Mouse (Mus musculus): Measurements from ENCODE around the gene Gstm3. TPM values are rescaled to one million over a fixed set of nuclear protein-coding genes. Genes with fewer than 3 reads are reported as not detected.
"Not testable (repeated sequence)": the region's sequence is repeated elsewhere in the genome, so short reads cannot be mapped to it uniquely, and the experiment has no call there.

The Gstm3 gene
- total RNA-seq, 2 experiments from 2014 or later = not detected

DNA sequence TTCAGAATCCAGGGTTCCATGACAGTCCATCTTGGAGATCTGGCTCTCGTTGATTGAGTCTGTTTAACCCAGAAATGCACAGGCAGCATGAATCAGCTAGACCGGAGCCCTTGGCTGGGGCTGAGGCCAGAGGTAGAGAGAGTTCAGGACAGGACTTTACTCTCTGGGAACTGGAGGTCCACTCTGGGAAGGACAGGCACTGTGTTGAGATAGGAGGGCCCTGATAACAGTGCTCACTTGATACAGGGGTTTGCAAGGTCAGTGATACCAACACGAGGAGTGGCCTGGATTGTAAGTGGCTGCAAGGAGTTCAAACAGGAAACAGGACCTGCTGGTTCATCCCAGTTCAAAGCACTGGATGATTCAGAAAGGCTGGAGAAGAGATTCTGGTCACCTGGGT is 8.6 kb upstream of the Gstm3 start:
- ATAC-seq (ENCODE audit: poor library complexity, severe bottlenecking) = no peak

DNA sequence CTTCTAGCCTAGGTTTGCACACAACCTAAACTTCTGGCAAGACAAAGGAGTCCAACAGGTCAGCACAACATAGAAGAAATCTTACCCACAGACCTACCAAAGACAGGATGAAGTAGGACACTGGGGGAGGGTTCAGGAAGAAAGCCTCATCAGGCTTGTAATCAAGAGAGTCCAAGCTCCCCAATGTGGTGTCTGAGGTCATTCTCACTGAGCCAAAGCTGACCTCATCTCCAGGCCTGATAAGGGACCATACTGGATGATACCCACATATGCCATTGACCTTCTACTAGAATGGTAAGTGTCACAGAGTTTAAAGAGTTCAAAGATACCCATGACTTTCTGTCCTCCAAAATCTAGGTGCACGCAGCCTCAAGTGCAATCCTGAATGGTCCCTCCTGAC is 5.2 kb upstream of the Gstm3 start:
- ATAC-seq (ENCODE audit: poor library complexity, severe bottlenecking) = no peak

DNA sequence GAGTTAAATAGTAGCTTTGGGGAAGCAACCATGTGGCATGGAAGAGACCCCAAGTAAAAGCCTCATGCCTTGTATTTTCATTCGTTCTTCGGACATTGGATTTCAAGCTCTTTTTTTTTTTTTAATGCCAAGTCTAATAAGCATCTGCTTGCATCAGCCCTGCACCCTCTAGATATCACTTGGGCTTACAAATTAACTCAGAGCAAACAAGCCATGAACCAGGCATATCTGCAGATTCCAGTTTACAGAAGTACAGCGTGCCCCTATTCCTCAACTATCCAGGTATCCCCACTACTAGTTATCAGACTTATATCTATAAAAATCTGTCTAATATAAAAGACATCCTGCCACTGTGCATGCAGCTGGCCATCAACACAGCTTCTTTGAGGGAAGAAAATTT is 3.0 kb upstream of the Gstm3 start:
- no peak for ATAC-seq (ENCODE audit: poor library complexity, severe bottlenecking)

DNA sequence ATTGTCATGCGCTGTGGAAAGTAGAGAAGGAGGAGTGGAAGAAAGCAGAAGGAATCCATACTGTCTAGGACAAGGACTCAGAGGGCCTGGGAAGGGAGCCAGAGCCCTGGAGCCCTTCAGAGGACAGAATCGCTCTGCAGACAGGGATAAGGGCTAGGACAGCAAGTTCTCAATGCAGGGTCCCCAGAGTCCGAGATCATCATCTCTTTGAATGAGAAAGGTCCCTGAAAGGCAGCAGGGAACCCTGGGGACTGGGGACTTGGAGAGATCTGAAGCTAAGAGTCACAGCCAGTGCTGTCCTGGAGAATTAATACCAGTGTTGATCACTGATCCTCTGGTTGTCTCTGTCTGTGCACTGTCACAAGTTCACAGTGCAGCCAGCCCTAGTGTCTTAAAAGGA is 2.0 kb upstream of the Gstm3 start:
- not testable (repeated sequence) for ATAC-seq (ENCODE audit: poor library complexity, severe bottlenecking)

DNA sequence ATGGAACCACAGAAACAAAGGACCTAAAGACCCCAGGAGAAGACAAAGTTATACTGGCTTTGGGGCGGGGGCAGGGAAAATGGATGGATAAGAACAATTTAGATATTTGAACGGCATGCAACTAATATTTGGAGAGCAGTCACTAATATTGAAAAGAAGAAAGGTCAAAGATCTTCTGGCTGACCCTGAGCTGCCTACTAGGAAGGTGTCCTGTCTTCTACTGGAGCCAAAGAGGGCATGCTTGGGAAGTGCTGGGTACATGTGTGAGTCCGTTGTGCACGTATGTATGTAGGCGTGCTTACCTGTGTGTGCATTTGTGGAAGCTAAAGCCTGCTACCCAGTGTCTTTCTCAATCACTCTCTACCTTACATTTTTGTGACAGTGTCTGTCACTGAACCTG is 2.5 kb downstream of the Gstm3 start:
- no peak for ATAC-seq (ENCODE audit: poor library complexity, severe bottlenecking)

DNA sequence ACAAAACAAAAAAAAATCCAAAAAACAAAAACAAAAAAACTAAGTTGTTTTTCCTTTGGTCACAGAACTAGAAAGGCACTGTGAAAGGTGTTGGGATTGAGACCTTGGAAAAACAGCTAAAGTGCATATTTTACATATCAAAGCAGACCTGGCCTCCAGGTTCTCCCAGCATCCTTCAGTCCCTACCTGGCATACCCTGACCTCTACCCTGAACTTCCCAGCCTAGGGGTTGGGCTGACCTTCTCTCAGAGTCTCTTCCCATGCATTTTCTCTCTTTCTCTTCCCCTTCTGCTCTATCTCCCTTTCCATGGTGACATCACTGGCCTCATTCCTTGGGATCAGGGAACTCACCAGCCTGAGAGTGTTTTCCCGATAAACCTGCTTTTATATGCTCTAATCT is 3.5 kb downstream of the Gstm3 start:
- no peak for ATAC-seq (ENCODE audit: poor library complexity, severe bottlenecking)

DNA sequence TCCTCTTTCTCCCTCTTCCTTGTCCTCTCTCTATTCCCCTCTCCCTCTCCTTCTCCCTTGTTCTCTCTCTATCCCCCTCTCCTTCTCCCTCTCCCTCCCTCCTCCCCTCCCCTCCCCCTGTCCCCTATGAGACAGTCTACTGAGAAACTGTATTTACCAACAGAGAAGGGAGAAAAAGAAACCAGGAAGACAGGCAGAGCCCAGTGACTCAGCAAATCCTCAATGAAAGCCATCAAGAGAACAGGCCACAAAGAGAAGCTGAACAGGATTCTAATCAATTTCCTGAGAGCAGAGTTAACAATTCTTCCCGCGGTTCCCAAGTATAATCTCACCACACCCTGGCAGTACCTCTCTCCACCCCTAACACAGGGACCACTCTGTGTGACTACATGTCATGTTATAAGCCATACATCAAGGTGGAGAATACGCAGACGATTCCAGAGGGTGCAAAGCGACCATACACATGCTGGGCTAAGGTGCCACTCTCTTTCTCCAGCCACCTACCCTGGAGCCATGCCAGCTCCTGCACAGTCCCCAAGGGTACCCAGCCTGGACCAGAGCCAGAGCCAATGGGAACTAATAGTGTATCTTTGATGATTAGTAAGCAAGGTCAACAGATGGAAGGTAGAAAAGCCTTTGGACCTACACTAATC is 4.3 kb downstream of the Gstm3 start:
- peak; percentile 63 for ATAC-seq (ENCODE audit: poor library complexity, severe bottlenecking)

DNA sequence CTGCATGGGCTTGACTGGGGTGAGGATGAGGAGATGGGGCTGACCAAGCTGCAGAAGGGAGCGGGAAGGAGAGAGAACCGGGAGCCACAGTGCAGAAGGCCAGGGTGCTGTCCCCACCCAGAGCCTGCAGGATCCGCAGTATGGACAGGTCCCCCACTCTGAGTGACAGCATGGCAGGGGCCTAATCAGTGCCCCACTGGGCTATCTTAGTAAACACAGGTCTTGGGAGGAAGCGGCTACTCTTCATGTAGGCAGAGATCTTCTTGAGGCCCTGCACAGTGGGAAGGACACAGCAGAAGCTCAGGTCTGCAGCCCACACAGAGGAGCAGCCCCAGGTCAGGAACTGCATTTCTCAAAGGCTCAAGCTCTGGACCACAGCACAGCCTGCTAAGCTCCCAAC is 5.1 kb downstream of the Gstm3 start:
- ATAC-seq (ENCODE audit: poor library complexity, severe bottlenecking) = peak; percentile 35

DNA sequence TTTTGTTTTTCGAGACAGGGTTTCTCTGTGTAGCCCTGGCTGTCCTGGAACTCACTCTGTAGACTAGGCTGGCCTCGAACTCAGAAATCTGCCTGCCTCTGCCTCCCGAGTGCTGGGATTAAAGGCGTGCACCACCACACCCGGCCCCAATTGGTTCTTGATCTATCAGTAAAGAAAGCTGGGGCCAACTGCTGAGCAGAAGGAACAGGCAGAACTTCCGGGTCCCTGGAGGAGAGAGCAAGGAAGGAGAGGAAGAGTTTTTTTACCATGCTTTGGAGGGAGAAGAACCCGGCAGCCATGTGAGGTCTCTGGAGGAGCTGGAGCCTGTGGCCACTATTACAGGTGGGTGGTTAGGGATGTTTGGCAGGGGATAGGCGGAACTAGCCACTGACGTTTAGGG is 13.8 kb downstream of the Gstm3 start:
- ATAC-seq (ENCODE audit: poor library complexity, severe bottlenecking) = not testable (repeated sequence)

DNA sequence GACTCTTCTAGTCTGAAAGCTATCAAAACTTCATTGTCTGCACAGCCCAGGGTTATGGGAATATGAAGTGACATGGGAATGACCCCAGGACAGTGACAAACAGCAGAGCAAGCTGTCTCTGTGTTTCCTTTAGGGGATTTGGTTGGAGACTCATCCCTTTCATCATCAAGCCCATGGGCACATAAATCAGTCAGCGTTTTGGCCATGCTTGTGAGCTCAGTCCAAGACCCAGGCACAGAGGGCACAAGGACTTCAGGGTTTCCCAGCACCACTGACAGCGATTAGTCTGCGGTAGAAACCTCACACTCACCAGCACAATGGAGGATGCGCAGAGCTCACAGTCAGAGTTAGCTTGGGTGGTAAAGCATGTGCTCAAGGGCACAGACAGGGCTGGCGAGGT is 15.2 kb downstream of the Gstm3 start:
- ATAC-seq (ENCODE audit: poor library complexity, severe bottlenecking) = no peak

DNA sequence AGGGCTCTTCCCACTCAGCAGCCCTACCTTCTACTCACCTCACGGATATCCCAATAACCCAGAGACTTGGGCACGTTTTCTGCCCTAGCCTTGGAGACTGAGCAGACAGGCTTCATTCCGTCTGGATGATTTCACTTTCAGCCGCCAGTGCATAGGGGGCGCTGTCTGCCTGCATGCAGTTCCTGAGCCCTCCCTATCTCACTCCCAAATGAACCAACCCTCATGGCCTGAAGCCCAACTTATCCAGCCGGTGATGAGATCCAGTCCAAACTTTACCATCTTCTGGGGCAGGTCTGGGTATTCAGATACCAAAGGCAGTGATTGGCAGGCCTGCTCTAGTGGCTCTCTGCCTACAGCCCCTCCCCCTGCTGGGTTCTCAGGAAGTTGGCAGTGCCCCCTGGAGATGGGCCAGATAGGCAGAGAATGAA is 15.7 kb downstream of the Gstm3 start:
- peak; percentile 89 for ATAC-seq (ENCODE audit: poor library complexity, severe bottlenecking)

DNA sequence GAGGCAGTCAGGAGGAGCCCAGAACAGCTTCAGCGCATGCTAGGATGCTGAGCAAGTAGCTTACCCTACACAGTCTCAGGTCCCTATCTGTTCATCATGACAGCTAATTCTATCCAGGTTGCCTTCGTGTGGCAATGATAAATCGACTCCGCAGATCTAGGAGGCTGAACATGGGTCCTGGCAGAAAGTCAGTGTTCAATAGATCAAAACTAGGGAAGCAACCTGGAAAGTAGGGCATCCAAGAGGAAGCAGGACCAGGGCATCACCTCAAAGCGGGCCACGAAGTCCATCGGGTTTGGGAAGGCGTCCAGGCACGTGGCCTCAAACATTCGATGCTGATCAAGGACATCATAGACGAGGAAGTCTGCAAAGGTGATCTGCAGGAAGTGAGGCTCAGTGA is 18.6 kb downstream of the Gstm3 start:
- ATAC-seq (ENCODE audit: poor library complexity, severe bottlenecking) = no peak

DNA sequence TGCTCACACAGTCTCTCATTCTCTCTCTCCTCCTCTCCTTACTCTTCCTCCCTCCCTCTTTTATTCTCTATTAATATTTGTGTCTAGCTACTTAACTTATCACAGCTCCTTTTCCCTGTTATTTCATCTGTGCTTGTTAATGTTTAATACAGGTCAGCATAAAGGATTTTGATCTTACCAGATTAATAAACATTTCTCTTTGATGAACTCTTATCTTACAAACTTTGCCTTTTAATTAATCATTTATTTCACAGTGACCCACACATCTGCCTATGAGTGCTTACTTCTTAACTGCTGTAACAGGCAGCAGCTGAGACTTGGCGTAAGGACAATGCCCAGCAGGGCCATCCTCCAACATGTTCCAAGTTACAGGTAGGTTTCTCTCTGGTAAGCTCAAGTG is 19.6 kb downstream of the Gstm3 start:
- not testable (repeated sequence) for ATAC-seq (ENCODE audit: poor library complexity, severe bottlenecking)

DNA sequence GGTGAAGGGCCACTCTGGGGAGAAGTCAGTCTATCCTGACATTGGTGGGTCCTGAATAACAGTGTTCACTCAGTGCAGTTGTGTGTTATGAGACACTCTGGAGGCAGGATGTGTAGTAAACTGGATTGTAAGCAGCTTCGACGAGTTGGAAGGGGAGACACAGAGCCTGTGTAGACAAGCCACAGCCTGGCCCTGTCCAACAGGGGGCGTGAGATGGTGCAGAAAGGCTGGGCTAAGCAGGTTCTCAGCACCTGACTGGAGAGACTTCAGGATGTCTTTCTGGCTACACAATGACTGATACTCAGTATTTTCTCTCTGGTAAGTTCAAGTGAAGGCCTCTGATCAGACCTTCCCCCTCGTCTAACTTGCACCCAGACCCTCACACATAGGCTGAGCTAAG is 23.4 kb downstream of the Gstm3 start:
- ATAC-seq (ENCODE audit: poor library complexity, severe bottlenecking) = no peak

DNA sequence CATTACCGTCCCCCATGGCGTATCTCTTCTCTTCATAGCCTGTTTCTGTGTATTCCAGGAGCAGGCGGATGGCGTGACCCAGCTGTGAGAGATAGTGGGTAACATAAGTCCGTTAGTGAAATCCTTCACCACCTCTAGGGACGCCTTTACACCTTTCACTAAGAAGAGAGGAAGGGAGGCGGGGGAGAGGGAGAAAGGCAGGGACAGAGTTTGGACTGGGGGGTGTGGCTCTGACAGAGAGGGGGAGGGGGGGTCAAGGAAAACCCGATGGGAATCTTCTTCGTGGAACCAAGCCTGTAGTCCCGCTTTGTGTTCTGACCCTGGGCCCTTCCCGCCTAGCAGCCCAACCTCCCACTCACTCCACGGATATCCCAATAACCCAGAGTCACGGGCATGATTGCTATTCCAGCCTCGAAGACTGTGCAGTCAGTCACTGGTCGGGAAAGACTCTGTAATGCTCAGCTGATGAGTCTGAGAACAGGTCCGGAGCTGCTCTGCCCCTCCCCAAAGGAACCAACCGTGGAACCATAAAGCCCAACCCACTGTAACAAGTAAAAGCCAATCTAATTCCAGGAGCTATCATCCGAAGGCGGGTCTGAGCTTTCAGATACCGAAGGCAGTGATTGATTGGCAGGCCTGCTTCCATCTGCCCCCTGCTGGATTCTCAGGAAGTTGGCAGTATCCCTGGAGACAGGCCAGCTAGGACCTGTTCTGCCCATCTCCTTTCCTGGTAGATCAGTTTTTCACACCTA is 25.7 kb downstream of the Gstm3 start, which contains the start of gene Gstm6:
Gene Gstm6, minus strand, starts transcription at position 511 of the 752 bp plus-strand sequence.
- no peak for ATAC-seq (ENCODE audit: poor library complexity, severe bottlenecking)

DNA sequence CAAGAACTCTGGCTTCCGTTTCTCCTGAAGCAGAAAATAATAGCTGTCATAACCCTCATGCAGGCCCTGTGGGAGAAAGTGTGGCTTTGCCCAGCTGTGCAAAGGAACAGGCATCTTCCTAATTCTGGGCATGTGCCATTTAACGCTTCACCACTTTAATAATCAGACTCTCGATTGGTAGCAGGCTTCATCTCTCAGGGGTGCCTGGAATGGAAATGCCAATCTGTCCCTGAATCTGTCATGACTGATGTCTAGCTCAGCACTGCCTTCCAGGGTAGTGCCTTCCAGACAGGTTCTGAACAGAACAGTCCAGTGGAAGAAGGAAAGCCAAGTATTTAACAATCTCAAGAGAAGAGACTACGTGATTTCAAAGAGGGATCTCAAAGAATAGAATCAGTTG is 27.8 kb downstream of the Gstm3 start:
- no peak for ATAC-seq (ENCODE audit: poor library complexity, severe bottlenecking)

DNA sequence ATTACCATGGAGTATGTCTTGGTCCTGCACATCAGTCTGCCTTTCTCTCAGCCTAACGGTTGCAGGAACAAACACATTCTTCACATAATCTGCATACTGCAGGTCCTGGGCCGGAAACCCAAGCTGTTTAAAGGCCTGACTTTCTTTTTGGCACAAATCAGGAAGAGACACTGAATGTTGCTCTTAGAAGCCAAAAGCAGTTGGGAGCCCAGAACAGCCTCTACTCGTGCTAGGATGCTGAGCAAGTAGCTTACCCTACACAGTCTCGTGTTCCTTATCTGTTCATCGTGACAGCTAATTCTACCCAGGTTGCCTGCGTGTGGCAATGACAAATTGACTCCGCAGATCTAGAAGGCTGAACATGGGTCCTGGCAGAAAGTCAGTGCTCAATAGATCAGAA is 28.6 kb downstream of the Gstm3 start:
- no peak for ATAC-seq (ENCODE audit: poor library complexity, severe bottlenecking)

DNA sequence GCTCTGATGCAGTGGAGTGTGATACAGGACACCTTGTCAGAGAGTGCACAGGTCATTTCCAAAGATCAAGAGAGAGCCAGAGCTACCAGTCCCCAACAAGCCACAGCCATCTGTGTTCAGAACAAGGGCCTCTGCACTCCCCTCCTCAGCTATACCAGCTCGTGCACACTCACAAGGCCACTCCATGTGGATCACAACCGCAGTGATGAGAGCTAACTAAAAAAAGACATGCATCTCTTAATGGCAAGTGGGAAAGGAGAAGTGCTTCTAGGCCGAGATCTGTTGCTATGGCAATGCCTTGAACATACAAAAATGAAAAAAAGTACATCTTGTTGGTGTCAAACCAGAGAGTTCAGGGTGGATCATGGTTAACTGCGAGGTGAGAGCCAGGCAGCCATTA is 29.3 kb downstream of the Gstm3 start:
- ATAC-seq (ENCODE audit: poor library complexity, severe bottlenecking) = peak; percentile 67

DNA sequence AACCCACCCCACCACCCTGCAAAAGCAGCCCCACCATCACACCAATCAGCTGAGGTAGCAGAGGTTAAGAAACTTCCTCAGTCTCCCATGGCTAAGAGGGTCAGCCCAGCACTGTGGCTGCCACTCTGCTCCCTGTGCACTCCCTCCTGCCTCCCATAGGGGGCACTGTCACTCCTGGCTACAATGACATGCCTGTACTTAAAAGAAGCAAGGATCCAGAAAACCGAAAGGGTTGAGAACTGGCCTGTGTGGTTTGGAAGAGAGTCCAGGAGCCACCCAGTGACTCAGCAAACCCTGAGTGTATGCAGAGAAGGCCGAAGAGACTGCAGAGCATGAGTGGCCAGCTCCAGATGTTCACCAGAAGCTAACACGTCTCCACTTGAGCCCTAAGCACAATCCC is 29.7 kb downstream of the Gstm3 start:
- ATAC-seq (ENCODE audit: poor library complexity, severe bottlenecking) = peak; percentile 90

DNA sequence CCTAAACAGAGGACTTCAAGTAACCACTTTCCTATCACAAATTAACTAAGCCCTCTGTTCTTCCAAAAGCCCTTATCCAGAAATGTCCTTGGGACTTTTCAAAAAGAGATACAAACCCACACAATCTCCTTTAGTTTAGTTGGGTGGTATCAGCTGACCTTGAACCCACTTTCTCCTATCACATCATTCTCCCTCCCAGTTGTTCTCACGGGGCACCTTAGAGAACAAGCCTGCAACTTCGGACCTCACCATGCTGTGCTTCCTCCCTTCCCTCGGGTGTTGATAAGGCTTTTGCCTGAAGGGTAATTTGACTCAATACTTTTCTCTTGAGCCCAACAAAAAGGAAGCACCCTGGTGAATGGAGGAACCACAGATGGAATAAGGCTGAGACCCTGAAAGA is 33.2 kb downstream of the Gstm3 start:
- no peak for ATAC-seq (ENCODE audit: poor library complexity, severe bottlenecking)

DNA sequence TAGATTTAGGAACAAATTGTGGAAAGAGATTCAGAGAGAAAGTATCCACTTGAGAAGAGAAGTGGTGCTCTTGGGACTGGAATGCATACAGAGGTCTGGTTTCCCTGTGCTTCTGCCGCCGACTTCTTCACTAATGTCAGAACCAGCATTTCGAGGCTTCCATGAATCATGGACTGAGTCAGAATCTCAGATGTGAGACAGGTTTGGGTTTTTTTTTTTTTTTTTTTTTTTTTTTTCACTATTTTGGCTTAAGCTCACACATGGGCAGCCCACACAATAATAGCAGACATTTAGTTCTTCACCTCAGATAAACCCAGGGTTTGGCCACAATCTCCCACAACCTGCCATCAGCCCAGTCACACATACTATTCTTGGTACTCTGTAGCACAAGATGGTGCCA is 33.8 kb downstream of the Gstm3 start:
- no peak for ATAC-seq (ENCODE audit: poor library complexity, severe bottlenecking)

DNA sequence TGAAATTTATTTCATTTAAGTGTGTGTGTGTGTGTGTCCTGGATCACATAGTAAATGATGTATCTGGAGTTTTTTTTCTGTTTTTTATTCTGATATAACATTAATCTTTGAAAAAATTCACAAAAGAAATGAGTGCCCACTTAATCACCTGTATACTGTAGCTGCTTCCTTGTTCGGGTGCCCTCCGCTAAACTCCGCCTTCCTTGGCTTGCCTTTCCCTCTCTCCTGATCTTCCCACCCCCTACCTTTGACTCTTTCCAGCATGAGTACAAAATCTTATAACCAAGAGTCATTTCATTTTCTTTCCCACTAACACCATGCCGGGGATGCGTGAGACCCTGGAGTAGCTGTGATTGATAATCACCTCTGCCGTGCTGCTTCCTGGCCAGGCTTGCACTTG is 37.0 kb downstream of the Gstm3 start:
- no peak for ATAC-seq (ENCODE audit: poor library complexity, severe bottlenecking)

DNA sequence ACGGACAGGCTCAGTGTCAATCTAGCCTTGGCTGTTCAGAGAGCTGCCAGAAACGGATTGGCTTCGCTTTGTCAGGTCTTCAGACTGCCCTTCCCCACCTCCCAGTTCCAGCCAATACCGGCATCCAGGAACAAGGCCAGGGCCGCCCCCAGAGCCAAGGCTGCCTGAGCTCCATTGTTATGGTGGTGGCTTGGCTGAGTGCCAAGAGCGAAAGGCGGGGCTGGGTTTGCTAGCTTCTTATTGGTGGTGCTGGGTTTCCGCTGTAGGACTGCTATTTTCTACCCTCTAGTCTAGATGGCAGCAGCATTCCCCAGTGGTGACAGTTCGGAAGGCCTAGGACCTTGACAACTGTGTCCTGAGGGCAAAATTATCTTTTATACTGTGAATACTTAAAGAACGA is 37.4 kb downstream of the Gstm3 start, which contains the start of gene Gstm7:
Gene Gstm7, minus strand, starts transcription at position 148 of the 400 bp plus-strand sequence.
- ATAC-seq (ENCODE audit: poor library complexity, severe bottlenecking) = peak; percentile 91
